ENCODE assay signal across 7 mouse cellular contexts in genomic region chr15:92794275-92794674, GRCm38 (mm10).
ATAC-seq and TF ChIP-seq lines count a peak whose summit lies in the region.
"Had no signal": no experiment of that assay in that cellular context is flagged by ENCODE, and none has a peak within 500 bp of the region (broad histone marks: within the 10 kb centered on the region; RNA-seq: fewer than 3 reads in every experiment).

No protein-coding gene starts in this region.

- ATAC-seq in midbrain, embryonic 16.5 days = no peak
- ATAC-seq: activated CD4-positive, CD25-positive, alpha-beta regulatory T cell, adult 4 months; CD4-positive, CD25-positive, alpha-beta regulatory T cell, adult 4 months; Patski had no signal

- H3K4me3 ChIP-seq in myocyte = no peak overlapping the region
- no peak overlapping the region for H3K4me3 ChIP-seq in midbrain, embryonic 16.5 days (ENCODE audit: low read depth, low read length)

- H3K27ac ChIP-seq in midbrain, embryonic 16.5 days (ENCODE audit: low read length) = no peak overlapping the region

- TF ChIP-seq POLR2A in myocyte (IDR thresholded peaks at IDR 0.05; ENCODE audit: insufficient read length, low read depth) = no peak

- H3K79me2 ChIP-seq in myocyte (ENCODE audit: control insufficient read depth, insufficient read depth) = no peaks in the 10 kb centered on the region

- no peaks in the 10 kb centered on the region for H3K36me3 ChIP-seq in myocyte (ENCODE audit: control insufficient read depth, insufficient read depth)
- H3K36me3 ChIP-seq in midbrain, embryonic 16.5 days (ENCODE audit: control insufficient read depth, insufficient read depth, low read length) = no peaks in the 10 kb centered on the region
- H3K36me3 ChIP-seq: G1E had no signal

- no peaks in the 10 kb centered on the region for H3K9me3 ChIP-seq in midbrain, embryonic 16.5 days (replicated peaks; ENCODE audit: control insufficient read depth, low read length, poor library complexity, severe bottlenecking)

- 93% methylated on average over 3 of the region's 3 CpGs for WGBS in midbrain, embryonic 16.5 days

- no peaks in the 10 kb centered on the region for H3K27me3 ChIP-seq in myocyte (ENCODE audit: control insufficient read depth, insufficient read depth, insufficient read length)
- H3K27me3 ChIP-seq in midbrain, embryonic 16.5 days (ENCODE audit: control insufficient read depth, insufficient read depth, low read depth, low read length) = no peaks in the 10 kb centered on the region
- H3K27me3 ChIP-seq: CH12.LX, Patski had no signal

- H3K4me1 ChIP-seq in midbrain, embryonic 16.5 days (ENCODE audit: control insufficient read depth, insufficient read depth, low read length) = no peaks in the 10 kb centered on the region

- H3K9ac ChIP-seq in midbrain, embryonic 16.5 days (ENCODE audit: low read depth, low read length) = no peak overlapping the region

- no peak overlapping the region for H3K4me2 ChIP-seq in myocyte (ENCODE audit: low read depth)
- no peak overlapping the region for H3K4me2 ChIP-seq in midbrain, embryonic 16.5 days (ENCODE audit: low read length)

- no peak overlapping the region for H3ac ChIP-seq in myocyte (ENCODE audit: control insufficient read depth, insufficient read length)

TF ChIP-seq in myocyte, 11 proteins besides CTCF, POLR2A, EP300 and RAD21:
- TF ChIP-seq CEBPB (IDR thresholded peaks at IDR 0.05; ENCODE audit: insufficient read depth, poor library complexity, severe bottlenecking) (peak; percentile 91; the same call in 1 of the 2 replicates), MYOD1 (IDR thresholded peaks at IDR 0.05; ENCODE audit: control insufficient read depth in 1 of 3, insufficient read length in 2 of 3, low read depth in 2 of 3) (no peak)
